Mouse (Mus musculus) layer of hippocampus, postnatal 36 days (tissue): ENCODE data around the gene Mreg. TPM values are rescaled to one million over a fixed set of nuclear protein-coding genes. Genes with fewer than 3 reads are reported as not detected.

ENCODE experiments used
- DNase-seq, 2 experiments: peaks; one replicate each; pipeline ENCODE4 v3.0.0; 2022
- total RNA-seq, 2 experiments: library from RNA; stranded (reverse); gene quantifications; 2 replicates each; pipeline ENCODE4 v1.2.3; 2021

Gene Mreg
- total RNA-seq, 2 experiments from 2014 or later, result 3.4 to 4.2 TPM

- no peak for DNase-seq
Measured at GRCm38 (mm10) chr1:72226887-72227481, 14.9 kb upstream of the Mreg start.

- no peak for DNase-seq
Measured at GRCm38 (mm10) chr1:72226172-72226886, 14.2 kb upstream of the Mreg start.

- peak; percentile 60 to 77 for DNase-seq
Measured at GRCm38 (mm10) chr1:72225720-72226171, 13.6 kb upstream of the Mreg start.

DNA sequence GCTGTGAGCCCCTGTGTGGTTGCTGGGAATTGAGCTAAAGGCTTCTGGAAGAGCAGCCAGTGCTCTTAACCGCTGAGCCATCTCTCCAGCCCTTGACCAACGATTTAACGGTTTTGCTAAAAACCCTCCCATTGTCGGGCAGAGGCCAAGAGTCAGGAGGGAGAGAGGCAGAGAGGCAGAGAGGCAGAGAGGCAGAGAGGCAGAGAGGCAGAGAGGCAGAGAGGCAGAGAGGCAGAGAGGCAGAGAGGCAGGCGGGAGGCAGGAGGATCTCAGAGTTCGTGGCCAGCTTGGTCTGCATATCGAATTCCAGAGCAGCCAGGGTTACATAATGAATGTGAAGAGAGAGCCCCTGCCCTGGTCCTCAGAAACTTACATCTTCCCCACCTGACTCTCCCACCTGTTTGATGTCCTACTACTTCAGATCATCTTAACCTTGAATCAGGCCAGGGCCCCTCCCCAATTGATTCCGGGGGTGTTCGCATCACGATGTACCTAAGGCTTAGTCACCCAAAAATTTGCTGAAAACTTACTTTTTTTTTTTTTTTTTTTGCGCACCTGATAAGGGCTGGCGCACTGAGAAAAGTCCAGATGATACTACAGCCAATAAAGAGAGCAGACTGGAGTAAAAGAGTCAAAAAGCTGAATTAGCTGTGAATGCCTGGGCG is 13.1 kb upstream of the Mreg start:
- DNase-seq, result no peak

- peak in 1 of 2 experiments; percentile 18 for DNase-seq
Measured at GRCm38 (mm10) chr1:72220008-72220407, 7.9 kb upstream of the Mreg start.

DNA sequence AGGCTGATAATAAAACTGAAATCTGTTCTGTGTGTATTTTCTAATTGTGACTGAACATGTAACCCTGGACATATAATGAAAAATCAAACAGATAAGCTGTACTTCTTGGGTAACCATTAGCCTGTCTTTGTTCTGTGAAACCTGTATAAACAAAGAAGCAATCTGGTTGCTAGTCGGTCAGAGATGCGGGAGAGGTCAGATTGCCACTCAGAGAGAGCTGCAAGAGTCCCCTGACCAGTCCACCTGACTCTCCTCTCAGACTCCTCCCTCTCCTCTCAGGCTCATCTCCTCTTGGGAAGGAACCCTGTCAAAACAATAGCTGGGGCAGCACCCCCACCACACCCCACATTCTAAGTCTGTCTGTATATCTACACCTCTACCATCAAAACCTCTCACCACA is 7.0 kb upstream of the Mreg start:
- no peak for DNase-seq

- DNase-seq, result no peak
Measured at GRCm38 (mm10) chr1:72218626-72219025, 6.5 kb upstream of the Mreg start.

- no peak for DNase-seq
Measured at GRCm38 (mm10) chr1:72216761-72217160, 4.7 kb upstream of the Mreg start.

GRCm38 (mm10) chr1:72215174-72215573 is 3.1 kb upstream of the Mreg start:
- no peak for DNase-seq

DNA sequence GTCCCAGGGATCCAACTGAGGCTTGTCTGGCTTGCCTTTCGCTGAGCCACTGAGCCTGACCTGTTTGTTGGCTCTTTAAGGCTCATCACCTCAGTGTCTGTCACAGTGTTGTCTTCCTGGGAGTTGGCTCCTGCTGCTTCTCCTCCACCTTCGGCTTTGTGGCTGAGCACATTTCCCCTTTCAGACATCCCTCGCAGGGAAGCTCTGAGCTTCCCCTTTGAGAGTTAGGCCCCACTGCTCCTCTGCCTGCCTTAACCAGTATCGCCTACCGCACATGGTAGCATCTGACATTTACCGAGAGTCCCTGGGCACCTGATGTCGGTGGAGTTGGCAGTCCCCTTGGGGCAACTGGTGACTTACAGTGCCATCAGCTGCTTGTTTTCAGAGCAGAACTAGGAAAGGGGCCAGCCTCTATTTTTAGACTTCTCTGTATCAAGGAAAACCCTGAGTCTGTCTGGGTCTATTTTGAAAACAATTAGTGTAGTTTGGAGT is 2.4 kb upstream of the Mreg start:
- DNase-seq, result no peak

GRCm38 (mm10) chr1:72213954-72214353 is 1.8 kb upstream of the Mreg start:
- no peak for DNase-seq

DNA sequence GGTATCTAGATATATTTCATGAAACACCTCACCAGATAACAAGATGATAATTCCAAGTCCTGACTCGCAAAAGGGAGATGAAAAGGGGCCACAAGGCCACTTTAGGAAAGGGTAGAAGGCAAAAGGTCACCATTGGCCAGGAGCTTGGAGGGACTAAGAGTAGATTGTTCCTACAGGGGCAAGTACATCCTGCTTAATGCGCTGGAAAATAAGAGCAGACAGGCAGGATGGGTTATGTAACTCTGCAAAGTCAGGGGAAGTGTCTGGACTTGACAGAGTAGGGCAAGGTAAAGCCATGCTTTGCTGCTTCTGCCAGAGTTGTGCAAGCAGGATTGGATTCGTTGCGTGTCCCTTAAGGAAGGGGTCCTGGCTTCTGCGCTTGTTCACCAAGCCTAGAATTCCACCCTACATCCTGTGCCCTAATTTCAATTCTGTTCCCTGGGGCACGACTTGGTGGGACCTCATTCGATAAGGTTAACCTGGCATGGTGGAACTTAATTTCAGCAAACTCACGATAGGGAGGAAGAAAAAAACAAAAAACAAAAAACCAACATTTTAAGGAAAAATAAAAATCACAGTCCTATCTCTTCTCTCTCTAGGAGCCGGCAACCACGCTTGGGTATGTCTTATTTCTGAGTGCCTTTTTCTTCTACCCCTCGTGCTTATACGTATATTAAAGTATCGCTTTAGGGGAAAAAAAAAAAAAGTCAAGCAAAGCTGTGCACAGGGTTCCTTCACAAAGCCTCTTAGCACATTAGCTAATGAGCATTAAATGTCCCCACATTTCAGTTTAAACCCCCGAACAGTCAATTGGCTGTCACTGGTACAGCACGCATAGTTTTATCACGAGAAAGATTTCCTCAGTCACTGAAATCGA is 1.1 kb downstream of the Mreg start:
- DNase-seq, result no peak

GRCm38 (mm10) chr1:72208095-72208494 is 4.0 kb downstream of the Mreg start:
- no peak for DNase-seq

GRCm38 (mm10) chr1:72205113-72205512 is 7.0 kb downstream of the Mreg start:
- DNase-seq, result no peak

GRCm38 (mm10) chr1:72203204-72203603 is 8.9 kb downstream of the Mreg start:
- no peak for DNase-seq

- no peak for DNase-seq
Measured at GRCm38 (mm10) chr1:72202705-72203104, 9.4 kb downstream of the Mreg start.

- no peak for DNase-seq
Measured at GRCm38 (mm10) chr1:72202068-72202467, 10.0 kb downstream of the Mreg start.

DNA sequence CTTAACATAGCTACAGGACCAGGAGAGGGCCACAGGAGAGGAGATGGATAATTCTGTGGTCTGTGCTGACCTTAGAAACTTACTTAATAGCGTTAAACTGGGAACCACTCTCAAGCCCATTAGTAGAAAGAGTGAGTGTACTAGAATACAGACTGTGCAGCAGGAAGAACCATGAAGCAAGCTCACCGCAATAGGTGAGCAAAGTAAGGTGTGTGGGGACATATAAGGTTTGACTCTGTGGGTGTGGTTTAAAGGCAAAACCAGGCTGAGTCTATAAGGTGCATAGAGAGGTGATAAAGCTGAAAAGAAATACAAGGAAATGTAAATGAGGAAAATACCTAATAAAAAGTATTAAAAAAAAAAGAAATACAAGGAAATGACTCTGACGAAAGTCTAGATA is 11.0 kb downstream of the Mreg start:
- no peak for DNase-seq

DNA sequence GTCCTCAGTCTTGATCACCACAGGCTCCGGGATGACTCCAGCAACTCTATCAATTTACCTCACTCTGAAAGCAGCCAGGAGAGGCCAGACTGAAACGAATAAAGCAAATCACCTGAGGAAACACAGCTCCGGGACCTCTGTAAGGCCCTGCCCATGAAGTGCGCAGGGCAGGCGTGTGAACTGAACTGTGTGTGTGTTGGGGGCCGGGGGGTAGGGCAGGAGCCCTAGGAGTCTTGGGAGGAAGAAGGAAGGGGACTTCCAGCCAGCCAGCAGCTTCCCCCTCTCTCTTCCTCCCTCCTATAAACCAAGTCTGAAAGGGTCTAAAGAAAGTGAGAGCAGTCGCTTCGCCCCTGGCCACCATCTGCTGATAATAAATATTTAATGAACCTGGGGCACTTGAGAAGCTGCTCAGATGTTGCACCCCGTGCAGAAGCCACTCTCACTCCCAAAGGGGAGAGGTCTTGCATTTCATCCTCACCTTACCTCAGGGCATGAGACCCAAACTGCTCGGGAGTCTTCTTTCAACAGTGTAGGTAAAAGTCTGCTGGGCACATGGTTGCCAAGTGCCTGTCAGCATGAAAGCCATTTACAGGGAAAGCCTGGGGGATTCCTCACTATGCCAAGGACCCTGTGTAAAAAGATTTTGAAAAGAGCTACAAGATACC is 13.8 kb downstream of the Mreg start:
- DNase-seq, result no peak

DNA sequence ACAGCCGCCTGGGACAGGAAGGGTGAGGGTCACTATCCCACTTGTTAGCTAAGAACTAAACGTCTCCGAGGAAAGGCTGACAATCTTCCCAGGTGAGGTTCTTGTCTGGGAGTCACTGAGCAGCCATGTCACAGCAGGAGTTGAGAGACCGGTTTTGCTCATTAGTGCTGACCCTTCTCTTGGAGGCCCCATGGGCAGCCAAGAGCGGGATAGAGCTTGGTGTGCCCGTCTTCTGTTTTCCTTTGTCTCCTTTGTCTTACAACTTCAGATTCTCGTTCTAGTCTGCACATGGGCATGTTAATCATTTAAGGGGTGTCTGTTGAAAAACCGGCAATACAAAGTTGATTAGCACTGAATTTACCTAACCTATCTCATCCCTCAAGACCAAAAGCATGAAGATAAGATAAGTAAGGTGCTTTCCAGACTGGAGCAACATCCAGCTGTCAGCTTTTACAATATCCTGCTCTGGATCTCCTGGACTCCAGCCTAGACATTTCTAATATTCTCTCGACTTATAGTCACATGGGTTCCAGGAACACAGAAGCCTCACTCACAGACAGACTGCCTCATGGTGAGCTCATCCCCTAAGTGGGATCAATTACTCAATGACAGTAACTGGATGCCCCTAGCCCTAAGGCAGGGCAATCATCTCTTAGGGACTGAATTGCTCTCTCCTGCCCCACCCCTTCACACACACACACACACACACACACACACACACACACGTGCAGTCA is 15.3 kb downstream of the Mreg start:
- DNase-seq, result no peak

DNA sequence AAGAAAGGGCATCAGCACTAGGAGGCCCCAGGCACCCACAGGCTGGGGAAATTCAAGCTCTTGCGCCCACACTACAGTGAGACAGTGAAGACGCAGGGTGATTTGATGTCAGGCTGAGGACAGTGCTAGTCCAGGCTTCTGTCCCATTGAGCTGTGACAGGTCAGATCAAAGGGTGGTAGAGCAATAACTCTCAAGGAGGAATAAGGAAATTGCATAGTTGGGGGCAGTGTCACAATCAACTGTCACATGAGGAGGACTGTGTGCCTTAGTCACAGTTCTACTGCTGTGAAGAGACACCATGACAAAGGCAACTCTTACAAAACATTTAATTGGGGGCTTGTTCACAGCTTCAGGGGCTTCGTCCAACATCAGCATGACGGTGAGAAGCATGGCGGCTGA is 16.0 kb downstream of the Mreg start:
- no peak for DNase-seq
